Mouse (Mus musculus): ENCODE results near the gene Ddx54.

GRCm38 (mm10) chr5:120586741-120587615, 25.6 kb upstream of the Ddx54 start:
- no peak for TF ChIP-seq POLR2A (IDR thresholded peaks at IDR 0.05; ENCODE audit: low read depth, low read length)
- TF ChIP-seq CTCF (IDR thresholded peaks at IDR 0.05; ENCODE audit: extremely low read depth, insufficient read depth, insufficient read length, insufficient replicate concordance) = no peak
